Mouse (Mus musculus) naive thymus-derived CD4-positive, alpha-beta T cell, adult 2 months (primary cell): ENCODE data around the gene Tigd2.
"Not testable (repeated sequence)": the region's sequence is repeated elsewhere in the genome, so short reads cannot be mapped to it uniquely, and the experiment has no call there.

Experiments used
- DNase-seq: peaks from one replicate; pipeline ENCODE4 v3.0.0-alpha.2; 2011; ENCODE audit warnings: low read depth

Gene Tigd2

DNA sequence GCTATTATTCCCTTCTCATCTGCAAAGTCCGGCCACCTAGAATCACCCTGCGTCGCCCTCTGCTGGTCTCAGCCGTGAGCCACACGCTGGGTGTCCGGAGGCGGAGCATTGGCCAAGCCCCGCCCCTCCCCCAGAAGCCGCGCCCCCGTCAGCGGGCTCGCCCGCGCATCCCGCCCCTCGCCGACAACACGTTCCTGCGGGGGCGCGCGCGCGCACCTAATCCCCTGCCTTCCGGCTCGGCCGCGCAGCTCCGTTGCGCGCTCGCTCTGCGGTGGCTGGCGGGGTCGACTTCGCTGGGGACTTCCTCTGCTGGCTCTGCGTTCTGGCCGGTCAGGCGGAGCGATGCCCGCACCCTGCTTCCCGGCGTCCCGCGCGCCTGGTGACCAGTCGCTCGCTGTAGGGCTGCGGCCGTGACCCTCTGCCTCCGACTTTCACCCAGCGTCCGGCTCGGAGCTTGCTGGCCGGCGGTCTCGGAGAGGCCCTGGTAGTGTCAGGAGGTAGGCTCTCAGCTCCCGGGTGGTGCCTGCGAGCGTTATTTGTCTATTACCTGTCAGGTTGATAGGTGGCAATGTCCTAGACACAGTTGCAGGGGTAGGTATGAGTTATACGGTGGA lies at the start of gene Tigd2:
TSS of gene Tigd2 (plus strand) at position 186 of the 614 bp plus-strand sequence.
- DNase-seq, result peak; percentile 96

DNA sequence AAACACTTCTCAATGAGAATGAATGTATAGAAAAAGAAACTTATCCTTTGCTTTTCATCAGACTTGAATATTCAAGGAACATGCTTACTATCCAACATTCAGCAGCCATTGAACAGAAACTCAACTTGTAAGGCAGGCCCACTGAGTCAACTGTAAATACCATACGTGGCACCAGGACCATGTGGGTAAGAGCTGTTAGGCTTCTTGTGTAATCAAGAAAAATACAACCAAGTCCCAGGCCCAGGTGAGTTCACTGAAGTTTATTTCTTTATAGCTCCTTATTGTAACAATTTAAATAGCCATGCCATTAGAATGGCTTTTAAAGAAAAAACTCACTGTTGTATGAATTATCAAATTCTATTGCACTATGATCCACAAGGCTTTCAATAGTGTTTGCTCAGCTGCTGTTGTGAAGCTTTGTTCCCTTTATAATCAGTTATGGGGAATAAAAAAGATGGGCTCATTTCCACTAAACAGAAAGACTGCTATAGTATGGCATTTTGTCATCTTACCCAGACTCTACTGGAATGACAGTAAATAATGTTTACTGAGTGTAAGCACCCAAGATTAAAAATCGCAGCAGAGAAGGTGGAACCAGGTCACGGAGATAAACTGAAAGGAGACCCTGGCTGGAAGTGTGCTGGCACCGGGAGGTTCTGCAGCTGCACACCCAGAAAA lies 46.7 kb upstream of the Tigd2 start:
- DNase-seq, result no peak

DNA sequence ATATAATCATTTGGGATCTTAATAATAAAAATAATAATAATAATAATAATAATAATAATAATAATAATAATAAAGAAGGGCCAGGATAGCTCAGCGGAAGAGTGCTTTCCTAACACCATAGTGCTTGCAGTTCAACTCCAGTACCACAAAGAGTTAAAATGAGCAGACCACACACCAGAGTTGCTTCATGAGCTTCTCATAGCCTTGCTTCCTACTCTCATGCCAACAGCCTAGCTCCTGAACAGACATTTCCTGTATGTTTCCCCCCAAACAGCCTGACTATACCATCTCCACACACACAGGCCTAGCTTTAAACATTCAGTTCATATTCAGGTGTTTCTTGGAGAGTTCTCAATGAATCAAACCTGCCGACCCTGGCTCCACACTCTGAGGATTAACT lies 45.8 kb upstream of the Tigd2 start:
- no peak for DNase-seq

DNA sequence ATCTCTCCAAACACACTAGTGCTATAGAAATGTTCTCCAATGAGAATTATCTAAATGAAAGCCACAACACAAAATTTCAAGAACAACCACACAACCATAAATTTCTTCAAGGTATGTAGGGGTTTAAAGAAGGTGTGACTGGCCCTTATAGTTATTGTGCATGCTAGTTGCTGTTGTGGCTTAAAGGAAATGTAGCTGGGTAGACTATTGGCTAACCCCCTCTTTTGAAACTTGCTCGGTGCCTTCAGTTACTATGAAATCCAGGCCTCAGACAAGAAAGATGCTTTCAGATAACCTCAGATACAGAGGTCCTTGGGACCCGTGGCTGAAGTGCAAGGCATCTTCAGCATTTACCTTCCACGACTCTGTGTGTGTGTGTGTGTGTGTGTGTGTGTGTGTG lies 45.3 kb upstream of the Tigd2 start:
- DNase-seq, result no peak

DNA sequence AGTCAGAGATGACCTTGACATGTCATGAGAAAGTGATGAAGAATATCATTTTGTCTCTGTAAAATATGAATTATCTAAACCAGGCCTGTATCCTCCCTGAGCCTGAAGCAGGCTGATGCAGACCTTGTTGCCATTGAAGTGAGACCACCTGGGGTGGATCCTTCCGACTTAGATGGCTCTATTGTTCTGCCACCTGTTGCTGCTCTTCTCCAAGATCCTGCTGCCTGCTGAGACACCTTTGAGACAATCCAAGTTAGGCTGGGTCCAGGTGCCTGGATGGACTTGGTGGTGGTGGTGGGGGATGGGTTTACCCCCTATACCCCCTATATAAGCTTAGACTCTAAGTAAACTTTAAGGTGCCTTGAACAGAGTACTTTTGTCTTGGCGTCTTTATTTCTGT lies 39.7 kb upstream of the Tigd2 start:
- DNase-seq, result no peak

DNA sequence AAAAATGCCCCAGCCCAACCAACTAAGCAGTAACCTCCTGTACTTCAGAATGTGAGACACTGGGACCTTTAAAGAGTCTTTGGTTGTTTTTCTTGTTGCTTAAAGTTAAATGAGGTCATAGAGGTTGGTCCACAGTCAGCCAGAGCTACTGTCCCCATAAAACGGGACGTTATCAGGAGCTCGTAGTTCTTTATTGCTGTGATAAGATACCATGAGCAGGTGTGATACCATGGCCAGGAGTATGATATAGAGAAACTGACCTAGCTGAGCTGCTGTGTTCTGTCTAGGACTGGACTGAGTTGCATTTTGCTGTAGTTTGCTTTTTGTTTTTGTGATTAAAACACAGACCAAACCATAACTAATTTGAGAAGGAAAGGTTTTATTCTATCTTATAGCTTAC lies 37.4 kb upstream of the Tigd2 start:
- no peak for DNase-seq

DNA sequence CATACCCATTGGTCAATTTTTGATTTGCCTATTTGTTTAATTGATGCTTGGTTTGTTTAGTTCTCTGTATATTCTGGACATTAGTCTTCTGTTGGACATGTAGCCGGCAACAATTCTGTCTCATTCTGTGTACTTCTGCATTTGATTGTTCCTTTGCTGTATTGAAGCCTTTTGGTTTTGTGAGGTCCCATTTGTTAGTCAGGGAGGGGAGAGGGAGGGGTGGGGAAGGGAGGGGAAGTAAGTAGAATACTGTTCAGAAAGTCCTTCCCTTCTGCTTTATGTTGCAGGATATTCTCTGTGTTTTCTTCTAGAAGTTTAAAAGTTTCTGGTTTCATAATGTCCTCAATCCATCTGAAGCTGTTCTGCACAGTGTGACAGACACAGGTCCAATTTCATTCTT lies 34.7 kb upstream of the Tigd2 start:
- no peak for DNase-seq

DNA sequence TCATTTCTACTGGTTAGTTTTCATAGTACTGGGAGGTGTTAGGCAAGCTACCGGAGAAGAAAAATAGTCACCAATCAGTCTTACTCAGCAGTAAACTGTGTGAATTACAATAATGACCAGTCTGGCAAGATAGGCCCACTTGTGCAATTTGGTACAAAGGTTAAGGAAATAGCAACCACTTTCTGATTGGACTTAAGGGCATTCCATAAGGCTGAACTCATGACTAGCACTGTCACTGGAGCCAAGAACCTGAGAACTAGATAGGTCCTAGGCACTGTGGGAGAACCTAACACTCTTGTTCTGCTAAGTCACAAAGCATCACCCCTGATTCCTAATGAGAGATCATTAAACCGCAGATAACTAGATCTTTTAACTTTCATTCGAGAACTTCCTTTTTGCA lies 30.6 kb upstream of the Tigd2 start:
- DNase-seq, result no peak

DNA sequence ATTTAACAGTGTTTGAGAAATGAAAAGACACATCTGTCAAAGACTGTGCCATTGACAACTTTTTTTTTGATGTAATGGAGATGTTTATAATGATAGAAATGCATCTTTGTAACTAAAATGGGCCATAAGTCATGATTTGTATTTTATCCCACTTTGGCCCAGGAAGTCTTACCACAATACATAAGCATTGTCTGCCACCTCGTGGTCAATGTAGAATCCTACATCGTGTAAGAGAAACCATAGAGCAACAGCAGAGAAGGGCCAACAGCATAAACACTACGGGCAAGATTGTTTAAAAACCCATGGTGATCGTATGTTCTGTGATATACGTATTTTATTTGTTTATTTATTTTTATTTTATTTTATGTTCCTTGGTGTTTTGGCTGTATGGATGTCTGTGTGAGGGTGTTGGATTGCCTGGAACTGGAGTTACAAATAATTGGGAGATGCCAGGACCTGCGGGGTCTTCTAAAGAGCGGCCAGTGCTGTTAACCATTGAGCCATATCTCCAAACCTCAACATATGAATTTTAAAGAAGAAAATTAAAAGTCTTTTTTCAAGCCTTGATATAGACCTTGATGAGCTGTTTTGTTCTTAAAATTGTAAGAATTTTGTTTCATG lies 28.2 kb upstream of the Tigd2 start:
- peak; percentile 81 for DNase-seq

DNA sequence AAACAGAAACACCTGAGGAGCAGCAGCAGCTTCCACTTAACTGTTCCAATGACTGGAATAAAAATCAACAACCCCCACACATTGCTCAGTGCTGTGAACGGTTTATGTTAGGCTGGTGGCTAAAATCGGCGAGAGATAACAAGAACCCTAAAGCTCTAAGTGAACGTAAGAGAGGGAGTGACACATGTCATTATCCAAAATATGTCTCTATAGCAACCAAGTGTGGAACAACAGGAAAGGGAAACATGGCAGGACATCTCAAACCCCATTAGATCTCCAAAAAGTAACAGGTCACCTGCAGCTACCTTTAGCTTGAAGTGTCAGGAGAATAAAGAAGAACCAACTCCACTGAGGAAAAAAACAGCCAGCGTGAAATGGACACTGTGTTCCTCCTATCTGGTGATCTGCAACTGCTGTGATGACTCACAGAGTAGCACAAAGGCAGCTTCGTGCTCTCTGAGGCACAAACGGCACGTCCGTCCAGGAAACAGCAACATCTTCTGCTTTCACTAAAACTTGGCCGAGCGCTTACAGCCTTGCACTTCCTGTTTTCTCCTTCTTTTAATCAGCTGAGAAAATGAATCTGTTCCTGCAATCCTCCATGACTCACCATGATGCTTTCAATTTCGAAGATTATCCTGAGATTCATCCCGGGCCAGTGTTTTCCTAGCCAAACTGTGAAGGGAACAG lies 23.5 kb upstream of the Tigd2 start:
- peak; percentile 52 for DNase-seq

DNA sequence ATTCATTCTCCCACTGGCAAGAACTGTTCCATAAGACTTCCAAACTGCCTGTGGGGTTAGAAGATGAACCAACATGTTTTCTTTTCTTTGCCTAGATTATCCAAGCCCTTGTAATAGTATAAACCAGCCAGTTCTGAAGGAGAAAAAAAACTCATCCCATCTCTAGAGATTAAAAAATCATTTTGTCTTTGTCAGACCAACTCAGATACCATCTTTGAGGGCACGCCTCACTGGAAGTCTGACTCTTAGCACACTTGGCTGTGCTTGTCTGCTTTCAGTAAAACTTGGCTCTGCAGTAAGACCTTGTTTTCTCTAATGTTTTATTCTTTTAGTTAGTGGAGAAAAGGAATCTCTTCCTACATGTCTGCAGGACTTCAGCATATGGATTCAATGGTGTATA lies 18.7 kb upstream of the Tigd2 start:
- DNase-seq, result no peak

DNA sequence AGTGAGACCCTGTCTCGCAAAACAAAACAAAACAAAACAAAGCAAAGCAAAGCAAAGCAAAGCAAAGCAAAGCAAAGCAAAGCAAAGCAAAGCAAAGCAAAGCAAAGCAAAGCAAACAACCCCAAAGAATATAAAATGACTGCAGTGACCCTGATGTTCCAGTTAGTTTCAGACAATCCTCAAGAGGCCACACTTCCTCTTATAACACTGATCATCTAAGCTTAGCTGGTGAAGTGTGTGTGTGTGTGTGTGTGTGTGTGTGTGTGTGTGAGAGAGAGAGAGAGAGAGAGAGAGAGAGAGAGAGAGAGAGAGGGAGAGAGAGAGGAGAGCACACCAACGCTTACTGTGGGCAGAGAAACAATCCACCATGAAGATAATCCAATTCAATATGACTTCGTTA lies 14.2 kb upstream of the Tigd2 start:
- DNase-seq, result not testable (repeated sequence)

DNA sequence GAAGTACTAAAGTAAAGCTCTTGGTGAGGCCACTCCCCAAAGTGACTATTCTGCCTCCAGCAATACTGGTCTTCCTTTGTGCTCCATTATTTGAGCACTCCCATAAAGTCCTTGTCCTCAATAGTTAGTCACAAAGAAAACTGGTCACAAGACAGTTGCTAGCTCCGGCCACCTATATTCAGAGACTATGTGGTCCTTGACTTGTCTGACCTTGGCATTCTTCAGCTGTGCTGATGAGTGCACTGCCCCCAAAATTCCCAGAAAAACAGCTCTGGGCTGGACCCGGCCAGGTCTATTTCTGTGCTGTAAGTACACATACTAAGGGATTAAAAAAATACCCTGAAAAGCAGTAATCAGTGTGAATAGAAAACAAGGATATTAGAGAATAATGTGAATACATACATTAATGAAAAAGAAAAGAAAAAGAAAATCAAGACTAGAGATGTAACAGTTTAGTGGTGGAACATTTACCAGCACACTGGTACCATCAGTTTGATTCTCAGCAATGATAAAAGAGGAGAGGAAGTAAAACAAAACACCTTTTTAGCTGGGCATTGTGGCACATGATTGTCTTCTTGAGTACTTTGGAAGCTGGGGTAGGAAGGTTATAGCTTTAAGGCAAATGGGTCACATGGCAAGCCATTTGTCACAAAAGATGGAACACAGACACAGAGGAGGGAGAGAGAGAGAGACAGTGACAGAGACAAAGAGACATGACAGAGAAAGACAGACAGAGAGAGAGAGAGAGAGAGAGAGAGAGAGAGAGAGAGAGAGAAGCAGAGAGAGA lies 12.6 kb upstream of the Tigd2 start:
- DNase-seq, result no peak

DNA sequence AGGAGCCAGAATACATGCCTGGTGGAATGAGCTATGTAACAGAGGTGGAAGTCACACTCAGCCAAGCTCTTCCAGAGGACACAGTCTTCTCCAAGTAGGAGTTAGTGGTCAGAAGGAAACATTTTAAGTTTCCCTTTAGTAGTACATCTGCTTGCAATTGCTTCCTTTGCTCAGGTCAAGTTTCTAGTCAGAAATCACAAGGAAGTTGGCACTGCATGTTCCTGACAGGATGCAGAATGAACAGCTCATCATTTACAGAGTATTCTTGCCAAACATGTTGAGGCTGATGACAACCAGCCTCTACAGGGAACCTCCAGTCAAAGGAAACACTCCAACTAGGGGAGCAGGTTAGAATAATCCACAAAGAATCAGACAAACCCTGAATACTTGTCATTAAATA lies 11.9 kb upstream of the Tigd2 start:
- DNase-seq, result no peak

DNA sequence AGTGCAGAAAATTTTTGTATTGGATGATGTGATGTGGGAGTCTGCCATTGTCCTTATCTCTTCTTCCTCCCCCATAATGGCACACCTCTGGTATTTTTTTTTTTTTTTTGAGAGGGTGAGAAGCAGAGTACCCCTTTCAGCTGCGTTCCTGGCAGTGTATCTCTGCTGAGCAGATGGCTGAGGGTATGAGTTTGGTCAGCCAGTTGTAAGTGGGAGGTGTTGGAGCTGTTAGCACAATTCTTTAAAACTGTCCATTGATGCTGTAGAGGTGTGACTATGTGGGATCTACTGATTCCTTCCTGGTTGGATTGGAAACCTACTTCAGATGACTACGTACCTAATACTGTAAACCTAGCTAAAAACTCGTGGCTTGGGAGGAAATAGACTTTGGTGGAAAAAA lies 10.3 kb upstream of the Tigd2 start:
- no peak for DNase-seq

DNA sequence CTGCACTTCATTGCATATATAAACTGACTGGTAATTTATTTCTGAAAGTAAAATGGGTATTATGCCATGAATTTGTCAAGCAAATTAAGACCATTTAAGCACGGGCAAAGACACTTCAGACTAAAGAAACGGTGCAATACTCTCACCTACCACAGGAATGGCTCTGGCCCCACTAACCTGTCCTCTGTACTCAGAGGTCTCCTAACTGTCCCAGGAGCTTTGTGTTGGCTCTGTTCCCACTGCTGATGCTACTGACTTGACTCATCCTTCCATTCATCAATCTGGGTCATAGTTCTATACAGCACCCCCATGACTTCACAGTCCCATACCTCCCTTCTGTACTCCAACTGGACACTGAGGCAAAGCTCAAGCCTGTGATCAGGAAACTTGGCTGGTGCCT lies 9.6 kb upstream of the Tigd2 start:
- no peak for DNase-seq

DNA sequence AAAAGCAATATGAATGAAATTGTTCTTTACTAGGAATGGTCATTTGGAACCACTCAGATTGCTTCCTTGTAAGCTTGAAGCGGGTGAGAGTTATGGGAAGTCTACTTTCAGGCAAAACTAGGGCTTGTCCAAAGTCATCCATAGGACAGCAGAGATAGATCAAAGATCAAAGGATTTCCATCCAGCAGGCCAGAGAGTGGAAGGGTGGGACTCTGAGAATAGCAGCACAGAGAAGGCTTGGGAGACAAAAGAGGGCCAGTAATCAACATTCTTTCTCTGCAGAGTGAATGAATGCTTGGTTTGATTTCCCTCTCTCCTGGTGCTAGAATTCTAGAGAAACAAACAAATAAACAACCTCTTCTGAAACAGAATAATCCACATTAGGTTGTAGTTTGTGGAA lies 1.1 kb upstream of the Tigd2 start:
- DNase-seq, result no peak

DNA sequence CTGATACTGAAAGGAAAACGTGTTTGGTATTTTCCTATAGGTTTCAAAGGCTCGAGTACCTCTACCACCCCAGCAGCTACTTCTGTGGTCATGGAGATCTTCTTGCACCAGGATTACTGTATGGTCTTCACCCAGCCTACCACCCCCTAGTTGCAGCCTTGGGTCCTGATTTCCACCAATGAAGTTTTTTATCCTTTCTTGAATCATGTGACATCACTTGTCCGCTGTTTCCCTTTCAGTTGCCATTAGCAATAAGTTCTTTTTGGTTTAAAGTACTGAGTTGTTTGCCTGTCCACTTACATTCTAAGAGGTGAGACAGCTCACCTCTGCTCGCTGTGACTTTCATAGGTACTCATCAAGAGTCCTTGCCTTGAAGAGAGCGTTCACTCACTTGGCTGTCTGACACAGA lies 633 bp downstream of the Tigd2 start:
- DNase-seq, result peak; percentile 76

DNA sequence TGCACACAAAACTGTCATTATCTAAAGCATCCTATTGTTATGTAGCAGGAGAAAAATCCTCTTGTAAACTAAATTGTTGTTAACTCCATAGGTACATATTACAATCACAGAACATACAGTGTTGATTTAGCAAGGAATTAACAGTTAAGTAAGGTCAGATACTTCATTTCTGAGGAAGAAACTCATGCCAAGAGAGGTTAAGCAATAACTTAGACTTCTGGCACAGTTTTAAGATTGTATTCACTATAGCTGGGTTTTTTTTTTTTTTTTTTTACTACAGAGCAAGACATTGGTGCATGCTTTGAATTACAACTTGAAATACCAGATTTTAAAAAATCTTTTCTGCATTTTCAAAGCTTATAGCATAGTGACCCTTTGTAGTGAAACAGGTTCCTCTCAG lies 24.5 kb downstream of the Tigd2 start:
- no peak for DNase-seq

DNA sequence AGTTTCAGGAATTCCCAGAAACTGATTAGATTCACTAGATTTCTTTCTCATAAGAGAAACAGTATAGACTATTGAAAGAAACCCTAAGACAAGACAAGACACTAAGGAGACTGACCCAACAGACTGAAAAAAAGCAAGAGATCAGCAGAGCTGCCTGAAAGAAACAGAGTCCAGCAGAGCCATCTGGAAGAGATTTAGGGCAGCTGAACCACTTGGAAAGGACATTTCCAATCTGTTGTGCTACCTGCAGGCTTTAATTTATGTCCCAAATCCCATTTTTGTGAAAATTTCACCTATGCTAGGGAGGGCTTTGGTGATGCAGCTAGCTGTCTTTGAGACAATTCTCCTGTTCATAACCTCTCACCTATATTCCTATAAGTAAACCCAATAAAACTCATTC lies 25.0 kb downstream of the Tigd2 start:
- DNase-seq, result no peak

DNA sequence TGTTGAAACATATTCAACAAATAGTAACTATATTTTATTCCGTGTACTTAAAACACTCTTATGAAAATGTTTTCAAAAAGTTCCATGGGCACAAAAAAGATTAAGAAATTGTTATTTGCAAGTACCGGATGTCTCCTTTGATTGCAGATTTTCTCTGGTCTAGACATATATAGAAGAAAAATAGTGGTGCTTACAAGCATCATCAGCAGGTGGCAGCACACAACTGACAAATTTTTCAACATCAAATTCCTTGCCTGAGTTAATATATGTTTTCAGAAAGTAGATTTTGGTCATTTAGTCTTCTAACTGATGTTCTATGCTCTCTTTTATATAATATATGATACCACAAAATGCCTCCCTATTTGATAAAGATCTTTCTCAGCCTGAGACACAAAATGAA lies 41.0 kb downstream of the Tigd2 start:
- peak; percentile 81 for DNase-seq

DNA sequence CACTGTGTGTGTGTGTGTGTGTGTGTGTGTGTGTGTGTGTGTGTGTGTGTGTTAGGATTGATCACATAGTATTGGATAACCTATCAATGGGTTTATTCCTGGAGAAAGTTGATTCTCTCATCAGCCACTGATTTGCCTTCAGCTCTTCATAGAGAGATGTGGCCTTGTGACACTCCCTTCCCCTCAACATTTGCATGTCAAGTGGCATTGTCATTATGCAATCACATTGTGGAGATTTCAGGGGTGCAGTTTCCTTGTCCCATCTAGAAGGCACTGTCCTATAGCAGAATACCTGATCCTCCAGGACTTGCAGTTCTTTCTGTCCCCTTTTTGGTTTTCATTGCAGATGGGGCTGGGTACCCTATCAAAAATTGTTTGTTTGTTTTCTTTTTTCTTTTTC lies 41.9 kb downstream of the Tigd2 start:
- no peak for DNase-seq
